Mouse (Mus musculus) midbrain, embryonic 10.5 days (tissue): ENCODE measurements around the gene Psmb7. TPM values are rescaled to one million over a fixed set of nuclear protein-coding genes. Genes with fewer than 3 reads are reported as not detected.

Experiments used
- DNase-seq: peaks from one replicate; pipeline ENCODE4 v3.0.0-alpha.2; 2017; ENCODE audit warnings: low spot score
- H3K27ac ChIP-seq: fragments of 300-500 bp; sonication (generic); replicated peaks from 2 replicates; pipeline ENCODE4 v1.5.1; 2016; ENCODE audit warnings: mild to moderate bottlenecking
- H3K27me3 ChIP-seq: fragments of 300-500 bp; sonication (generic); 2 replicates; pipeline ENCODE4 v1.6.1; 2016; ENCODE audit warnings: low read depth, mild to moderate bottlenecking; ENCODE audit not compliant: poor library complexity, severe bottlenecking
- H3K36me3 ChIP-seq: fragments of 300-500 bp; sonication (generic); 2 replicates; pipeline ENCODE4 v1.6.1; 2016; ENCODE audit warnings: mild to moderate bottlenecking, moderate library complexity
- H3K4me1 ChIP-seq: fragments of 300-500 bp; sonication (generic); 2 replicates; pipeline ENCODE4 v1.6.1; 2016
- H3K4me3 ChIP-seq: fragments of 300-500 bp; sonication (generic); 2 replicates; pipeline ENCODE4 v1.5.1; 2016; ENCODE audit warnings: mild to moderate bottlenecking, moderate library complexity
- H3K9me3 ChIP-seq: fragments of 300-500 bp; sonication (generic); replicated peaks from 2 replicates; pipeline ENCODE4 v1.6.1; 2016; ENCODE audit warnings: mild to moderate bottlenecking
- WGBS: fragments of 180-500 bp; shearing (Covaris S2); methylation state at CpG from one replicate; pipeline ENCODE4 v1.1.7; 2016; 5-methylcytosine and 5-hydroxymethylcytosine counted together
- polyA plus RNA-seq: library from polyadenylated mRNA; unstranded; fragments of >200 nt; fragmentation: Nextera tagmentation; extraction: Ambion mirVana; gene quantifications from 2 replicates; pipeline ENCODE4 v1.2.1, GENCODE M21; 2016

The Psmb7 gene
- polyA plus RNA-seq, 1 experiment from 2014 or later, result 336 TPM

DNA sequence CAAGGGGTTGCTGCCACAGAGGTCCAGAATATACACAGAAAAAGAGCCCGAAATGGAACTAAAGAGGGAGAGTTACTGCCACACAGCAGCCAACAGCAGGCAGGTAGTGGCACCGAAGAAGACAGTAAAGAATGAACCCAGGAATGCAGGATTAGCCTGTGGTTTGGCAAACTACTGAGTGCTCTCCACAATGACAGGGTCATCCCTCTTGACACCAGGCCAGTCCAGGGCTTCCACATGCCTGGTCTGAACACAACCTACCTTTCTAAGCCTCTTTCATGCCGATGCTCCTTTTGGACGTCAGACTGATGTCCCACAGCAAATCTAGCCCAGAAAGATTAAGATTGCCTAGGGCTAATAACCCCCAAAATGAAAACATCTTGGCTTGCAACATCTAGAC is 15.1 kb downstream of the Psmb7 start:
- peaks cover 95% of the 10 kb centered on the region for H3K36me3 ChIP-seq

DNA sequence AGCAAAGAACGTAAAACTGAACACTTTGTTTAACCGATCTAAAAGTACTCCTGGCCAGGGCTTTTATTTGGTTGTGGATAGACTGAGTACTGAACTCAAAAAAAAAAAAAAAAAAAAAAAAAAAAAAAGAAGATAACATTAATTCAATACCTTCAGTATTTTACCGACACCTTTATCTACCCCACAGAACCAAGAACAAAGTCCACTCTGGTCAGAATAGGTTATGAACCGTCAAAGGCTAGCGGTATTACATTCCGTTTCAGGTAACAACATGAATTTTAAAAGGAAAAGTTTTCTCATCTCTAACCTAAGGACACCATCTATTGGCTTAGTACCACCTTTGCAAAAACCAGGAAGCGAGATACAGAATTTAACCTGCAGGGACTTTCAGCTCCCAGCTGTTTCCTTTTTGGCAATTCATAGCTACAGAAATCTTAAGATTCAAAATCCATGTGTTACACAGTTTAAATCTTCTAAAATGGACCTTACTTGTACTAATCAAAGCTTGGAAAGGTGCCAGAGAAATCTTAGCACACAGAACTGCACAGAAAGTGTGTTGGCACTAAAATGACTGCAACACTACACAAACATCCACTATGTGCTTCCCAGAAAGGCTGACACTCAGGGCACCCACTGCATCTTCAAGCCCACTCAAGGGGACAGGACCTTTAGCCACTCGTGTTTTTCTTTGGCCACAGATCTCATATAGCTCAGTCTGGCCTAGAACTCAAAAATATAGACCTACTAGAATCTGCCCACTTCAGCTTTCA is 19.9 kb downstream of the Psmb7 start:
- peaks cover 73% of the 10 kb centered on the region for H3K36me3 ChIP-seq
- no peak for DNase-seq
- 89% methylated on average over 8 of the region's 8 CpGs for WGBS
- peaks cover 19% of the 10 kb centered on the region for H3K4me1 ChIP-seq
- no peaks in the 10 kb centered on the region for H3K9me3 ChIP-seq
- H3K27ac ChIP-seq, result no peak overlapping the region
- H3K27me3 ChIP-seq, result no peaks in the 10 kb centered on the region
- no peak overlapping the region for H3K4me3 ChIP-seq

More for the DNA sequence above, 15.1 kb downstream of the Psmb7 start:
- Histone ChIP-seq H3K27me3 (no peaks in the 10 kb centered on the region), H3K27ac (no peak overlapping the region), H3K4me1 (no peaks in the 10 kb centered on the region), H3K9me3 (no peaks in the 10 kb centered on the region), H3K4me3 (no peak overlapping the region)
- WGBS, result 91% methylated on average over 4 of the region's 4 CpGs
- no peak for DNase-seq

DNA sequence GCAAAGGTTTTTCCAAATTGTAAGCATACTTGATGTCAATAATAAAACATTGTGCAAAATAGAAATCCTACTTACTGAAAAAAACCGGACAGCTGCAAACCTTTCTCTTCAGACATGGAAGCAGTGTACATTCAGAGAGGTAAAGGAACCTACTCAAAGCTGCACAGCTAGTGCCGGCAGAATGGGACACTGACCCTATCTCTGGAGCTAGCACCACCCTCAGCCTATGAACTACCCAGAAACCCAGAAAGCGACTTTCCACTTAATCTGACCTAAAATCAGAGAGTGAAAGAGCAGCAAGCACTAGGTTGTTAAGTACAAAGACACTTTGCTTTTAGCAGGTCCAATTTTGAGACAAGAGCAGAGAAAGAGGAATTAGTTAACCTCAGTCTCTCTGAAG is 20.5 kb downstream of the Psmb7 start:
- Histone ChIP-seq H3K9me3 (no peaks in the 10 kb centered on the region), H3K4me1 (peaks cover 19% of the 10 kb centered on the region), H3K36me3 (peaks cover 73% of the 10 kb centered on the region), H3K27me3 (no peaks in the 10 kb centered on the region), H3K27ac (no peak overlapping the region), H3K4me3 (no peak overlapping the region)
- WGBS, result 87% methylated on average over 3 of the region's 3 CpGs
- no peak for DNase-seq

DNA sequence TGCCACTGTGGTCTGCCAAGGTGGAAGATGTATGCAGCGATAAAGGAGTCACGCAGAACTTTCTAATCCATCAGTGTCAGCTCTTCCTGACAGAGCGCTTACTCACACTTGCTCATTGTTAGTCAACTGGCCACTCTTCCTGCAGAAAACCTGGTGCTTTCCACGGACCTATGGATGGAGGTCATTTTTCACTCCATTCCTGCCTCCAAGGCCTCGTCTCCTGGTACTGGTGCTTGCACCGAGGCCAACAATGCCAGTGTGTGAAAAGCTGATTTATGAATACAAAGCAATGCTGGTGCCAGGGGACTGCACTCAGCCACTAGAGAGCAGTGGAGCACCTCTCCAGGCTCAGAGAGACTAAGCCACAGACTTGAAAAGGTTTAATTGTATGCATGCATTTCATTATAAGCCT is 22.3 kb downstream of the Psmb7 start:
- H3K27ac ChIP-seq, result peak overlapping the region; percentile 67; the same call in 1 of the 2 replicates
- WGBS, result 72% methylated on average over 6 of the region's 6 CpGs
- H3K9me3 ChIP-seq, result no peaks in the 10 kb centered on the region
- DNase-seq, result peak; percentile 53
- H3K27me3 ChIP-seq, result no peaks in the 10 kb centered on the region
- H3K4me3 ChIP-seq, result no peak overlapping the region
- H3K4me1 ChIP-seq, result peaks cover 30% of the 10 kb centered on the region
- peaks cover 70% of the 10 kb centered on the region for H3K36me3 ChIP-seq

DNA sequence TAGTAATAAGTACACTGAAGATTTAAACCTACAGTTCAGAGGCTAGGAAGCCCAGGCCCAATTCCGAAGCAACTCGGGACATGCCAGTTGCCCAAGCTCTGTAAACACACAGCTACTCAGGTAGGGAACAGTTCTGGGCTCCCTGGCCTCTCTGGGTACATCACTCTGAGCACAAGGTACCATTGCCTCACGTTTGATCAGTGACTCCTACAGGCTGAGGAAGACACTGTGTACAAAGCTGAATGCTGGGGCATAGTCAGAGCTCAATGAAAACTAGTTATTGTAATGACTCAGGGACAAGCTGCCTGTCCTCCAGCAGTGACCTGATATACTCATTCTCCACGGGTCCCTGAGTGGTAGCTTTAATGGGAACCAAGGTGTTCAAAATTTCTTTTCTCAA is 22.8 kb downstream of the Psmb7 start:
- Histone ChIP-seq H3K27ac (peak overlapping the region; percentile 67; the same call in 1 of the 2 replicates), H3K9me3 (no peaks in the 10 kb centered on the region), H3K4me1 (peaks cover 35% of the 10 kb centered on the region), H3K4me3 (no peak overlapping the region), H3K27me3 (no peaks in the 10 kb centered on the region), H3K36me3 (peaks cover 65% of the 10 kb centered on the region)
- 91% methylated on average over 4 of the region's 4 CpGs for WGBS
- no peak for DNase-seq

DNA sequence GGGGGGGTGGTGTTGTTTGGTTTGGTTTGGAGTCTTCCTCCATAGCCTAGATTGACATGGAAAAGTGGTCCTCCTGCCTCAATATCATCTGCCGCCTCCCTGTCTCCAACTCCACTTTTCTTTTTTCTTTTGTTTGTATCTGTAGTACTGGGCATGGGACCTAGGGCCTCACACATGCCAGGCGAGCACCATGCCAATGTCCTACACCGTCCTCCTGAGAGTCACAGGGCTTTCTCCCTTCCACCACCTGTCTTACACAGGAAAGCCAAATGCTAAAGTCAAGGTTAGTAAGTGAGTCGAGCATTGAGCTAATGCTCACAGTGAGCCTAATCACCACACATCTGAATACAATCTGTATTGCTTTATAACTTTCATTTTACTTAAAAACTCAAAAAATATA is 24.1 kb downstream of the Psmb7 start:
- H3K27ac ChIP-seq, result no peak overlapping the region
- peaks cover 52% of the 10 kb centered on the region for H3K36me3 ChIP-seq
- peaks cover 48% of the 10 kb centered on the region for H3K4me1 ChIP-seq
- WGBS, result 95% methylated on average over 4 of the region's 4 CpGs
- no peak overlapping the region for H3K4me3 ChIP-seq
- no peak for DNase-seq
- no peaks in the 10 kb centered on the region for H3K9me3 ChIP-seq
- no peaks in the 10 kb centered on the region for H3K27me3 ChIP-seq

DNA sequence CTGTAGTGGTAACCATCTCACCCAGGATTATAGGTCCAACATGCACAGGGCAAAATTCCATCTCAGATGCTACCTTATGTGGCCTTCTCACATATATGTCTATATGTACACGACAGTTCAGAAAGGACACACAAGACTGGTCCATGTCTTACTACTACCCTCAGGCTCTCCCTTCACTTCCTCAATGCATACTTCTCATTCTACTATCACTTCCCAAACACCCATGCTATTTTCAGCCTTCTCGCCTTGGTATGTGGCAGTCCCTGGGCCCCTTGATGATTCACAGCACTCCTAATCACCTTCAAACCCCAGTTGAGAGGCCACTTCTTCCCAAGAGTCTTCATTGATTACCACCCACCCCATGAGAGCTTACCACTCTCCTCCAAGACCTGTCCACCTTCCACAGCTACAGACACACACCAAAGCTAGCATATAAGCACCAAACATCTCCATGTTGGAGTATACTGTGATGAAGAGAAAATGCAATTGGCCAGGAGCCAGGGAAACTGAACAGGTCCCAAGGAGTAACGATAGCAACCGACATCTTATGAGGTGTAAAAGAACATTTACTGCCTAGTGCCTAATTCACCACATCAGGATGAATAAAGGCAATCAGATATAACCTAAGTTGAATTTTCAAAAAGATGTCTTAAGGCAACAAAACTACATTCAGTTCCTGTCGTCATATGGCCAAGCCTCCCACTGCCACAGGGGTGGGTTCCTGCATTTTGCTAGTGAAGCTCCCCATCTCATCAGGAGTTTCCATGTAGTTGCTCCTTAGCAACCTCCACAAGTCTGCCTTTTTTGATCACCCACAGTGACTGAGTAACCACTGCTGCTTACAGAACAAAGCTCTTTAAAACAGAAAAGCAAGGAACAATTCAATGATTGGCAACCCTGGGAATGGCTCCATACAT is 26.7 kb downstream of the Psmb7 start:
- no peak for DNase-seq
- H3K36me3 ChIP-seq, result peaks cover 60% of the 10 kb centered on the region
- peaks cover 45% of the 10 kb centered on the region for H3K4me1 ChIP-seq

DNA sequence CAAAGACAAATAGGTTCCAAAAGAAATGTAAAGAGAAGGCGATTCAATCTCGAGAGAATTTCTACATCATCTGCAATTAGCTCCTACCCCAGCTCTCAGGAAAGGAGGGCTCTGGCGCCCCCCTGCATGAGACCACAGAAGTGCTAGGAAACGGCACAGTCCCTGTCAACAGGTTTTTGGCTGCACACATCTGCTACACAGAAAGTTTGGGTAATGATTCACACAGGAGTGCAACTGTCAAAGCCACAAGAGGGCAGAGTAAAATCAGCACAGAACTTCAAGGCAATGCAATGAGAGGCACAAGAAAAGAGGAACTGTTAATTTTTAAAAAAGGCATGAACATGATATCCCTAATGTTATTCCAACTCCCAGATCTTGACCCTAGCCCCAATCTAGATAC is 27.8 kb downstream of the Psmb7 start:
- Histone ChIP-seq H3K4me3 (no peak overlapping the region), H3K36me3 (peaks cover 55% of the 10 kb centered on the region), H3K9me3 (no peaks in the 10 kb centered on the region), H3K27ac (no peak overlapping the region), H3K4me1 (peaks cover 34% of the 10 kb centered on the region), H3K27me3 (no peaks in the 10 kb centered on the region)
- no peak for DNase-seq
- 62% methylated on average over 4 of the region's 4 CpGs for WGBS

More for the DNA sequence above, 26.7 kb downstream of the Psmb7 start:
- no peaks in the 10 kb centered on the region for H3K9me3 ChIP-seq
- no peak overlapping the region for H3K27ac ChIP-seq
- 96% methylated on average over 5 of the region's 5 CpGs for WGBS
- no peaks in the 10 kb centered on the region for H3K27me3 ChIP-seq
- no peak overlapping the region for H3K4me3 ChIP-seq

DNA sequence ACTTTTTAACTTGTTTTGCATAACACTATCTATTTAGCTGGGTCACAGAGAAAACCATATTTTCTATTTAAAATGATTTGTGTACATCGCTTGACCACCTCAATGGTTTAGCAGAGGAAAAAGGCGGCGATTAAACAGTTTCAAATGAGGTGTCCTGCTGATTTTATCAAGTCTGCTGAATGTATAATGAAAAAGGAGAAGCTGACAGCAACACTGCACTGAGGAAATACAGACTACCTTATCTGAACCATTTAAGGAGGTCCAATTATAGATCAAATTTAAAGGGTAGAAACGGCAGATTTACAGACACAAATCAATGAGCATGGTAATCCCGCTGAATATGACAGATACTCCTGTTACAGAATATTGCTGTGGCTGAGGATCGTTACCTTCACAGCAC is 29.4 kb downstream of the Psmb7 start:
- H3K27ac ChIP-seq, result no peak overlapping the region
- no peak overlapping the region for H3K4me3 ChIP-seq
- peaks cover 39% of the 10 kb centered on the region for H3K4me1 ChIP-seq
- no peak for DNase-seq
- no peaks in the 10 kb centered on the region for H3K9me3 ChIP-seq
- 91% methylated on average over 6 of the region's 6 CpGs for WGBS
- H3K36me3 ChIP-seq, result peaks cover 58% of the 10 kb centered on the region
- no peaks in the 10 kb centered on the region for H3K27me3 ChIP-seq

DNA sequence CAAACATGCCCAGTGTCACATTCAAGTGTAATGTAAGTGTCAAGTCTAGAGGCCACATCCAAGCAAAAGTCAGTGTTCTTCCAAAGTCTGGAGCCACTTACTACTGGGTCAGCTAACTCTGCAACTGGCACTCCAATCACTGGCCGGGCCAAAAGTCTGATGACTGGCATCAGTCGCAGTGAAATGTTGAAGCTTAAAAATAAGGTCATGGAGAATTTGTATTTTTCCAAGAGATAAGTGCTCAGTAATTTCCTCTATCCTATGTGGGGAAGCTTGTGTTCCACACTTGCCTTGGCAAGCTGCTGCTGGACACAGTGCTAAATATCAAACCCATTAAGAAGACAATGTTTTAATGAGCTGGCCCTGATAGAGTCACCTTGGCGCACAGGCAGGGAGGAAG is 30.3 kb downstream of the Psmb7 start:
- Histone ChIP-seq H3K4me3 (no peak overlapping the region), H3K36me3 (peaks cover 58% of the 10 kb centered on the region), H3K27me3 (no peaks in the 10 kb centered on the region), H3K4me1 (peaks cover 46% of the 10 kb centered on the region), H3K9me3 (no peaks in the 10 kb centered on the region), H3K27ac (no peak overlapping the region)
- WGBS, result 93% methylated on average over 3 of the region's 3 CpGs
- no peak for DNase-seq

DNA sequence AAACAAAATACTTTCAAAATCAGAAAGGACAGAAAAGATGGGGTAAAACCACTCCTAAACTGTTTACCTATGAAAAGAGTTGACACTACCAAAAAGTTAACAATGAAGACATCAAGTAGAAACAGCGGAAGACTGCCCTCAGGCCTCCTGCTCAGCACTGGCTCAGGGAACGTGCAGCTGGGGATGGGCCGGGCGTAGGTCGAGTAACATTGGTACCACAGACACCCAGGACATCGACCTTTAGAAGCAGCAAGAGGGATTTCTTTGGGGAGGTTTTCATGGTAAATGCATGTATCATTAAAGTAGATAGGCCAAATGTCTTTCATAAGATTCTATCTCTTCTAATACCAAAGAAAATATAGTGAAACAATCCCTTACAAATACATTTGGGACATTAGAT is 31.3 kb downstream of the Psmb7 start:
- WGBS, result 89% methylated on average over 6 of the region's 6 CpGs
- Histone ChIP-seq H3K9me3 (no peaks in the 10 kb centered on the region), H3K27me3 (no peaks in the 10 kb centered on the region), H3K27ac (no peak overlapping the region), H3K4me3 (no peak overlapping the region), H3K4me1 (peaks cover 41% of the 10 kb centered on the region), H3K36me3 (peaks cover 57% of the 10 kb centered on the region)
- no peak for DNase-seq

DNA sequence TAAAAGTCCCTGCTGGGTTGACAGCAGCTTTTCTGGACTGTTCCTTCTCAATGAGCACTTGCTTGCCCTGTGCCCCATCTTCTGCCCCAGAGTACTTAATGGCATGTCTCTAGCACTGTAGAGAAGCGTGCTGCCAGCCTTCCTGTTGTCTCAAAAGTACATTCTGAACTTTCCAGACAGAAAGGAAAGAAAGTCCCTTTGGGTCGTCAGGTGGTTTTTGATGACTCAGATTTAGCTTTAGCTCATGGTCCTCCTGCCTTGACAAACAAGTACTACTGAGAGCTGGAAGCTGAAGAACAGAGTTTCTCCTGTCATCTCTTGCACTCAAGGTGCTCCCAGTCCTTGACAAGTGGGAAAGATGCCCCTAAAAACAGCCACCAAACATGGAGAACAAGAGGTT is 33.7 kb downstream of the Psmb7 start:
- H3K4me1 ChIP-seq, result peaks cover 20% of the 10 kb centered on the region
- H3K27ac ChIP-seq, result no peak overlapping the region
- H3K9me3 ChIP-seq, result no peaks in the 10 kb centered on the region
- no peak for DNase-seq
- H3K27me3 ChIP-seq, result no peaks in the 10 kb centered on the region
- no peak overlapping the region for H3K4me3 ChIP-seq
- H3K36me3 ChIP-seq, result peaks cover 60% of the 10 kb centered on the region
- 88% methylated on average over 2 of the region's 2 CpGs for WGBS

DNA sequence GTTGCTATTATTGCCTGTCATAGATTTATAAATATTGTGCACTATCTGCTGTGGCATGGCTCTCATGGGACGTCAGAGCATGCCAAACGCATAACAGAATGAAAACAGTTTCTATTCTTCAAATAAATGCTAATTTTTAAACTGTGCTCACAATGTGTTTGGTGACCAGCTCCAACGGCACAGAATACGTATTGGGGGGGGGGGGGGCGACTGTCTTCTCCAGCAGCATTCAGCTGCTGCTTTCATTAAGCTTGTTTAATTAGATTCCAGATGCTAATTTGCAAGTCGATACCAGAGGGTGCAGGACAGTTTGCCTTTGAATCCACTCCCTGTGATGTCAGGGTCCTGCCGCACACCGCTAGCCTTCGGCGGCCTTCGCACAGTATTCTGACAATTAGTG is 34.6 kb downstream of the Psmb7 start:
- 90% methylated on average over 11 of the region's 11 CpGs for WGBS
- Histone ChIP-seq H3K9me3 (no peaks in the 10 kb centered on the region), H3K27ac (no peak overlapping the region), H3K27me3 (no peaks in the 10 kb centered on the region), H3K4me3 (no peak overlapping the region), H3K36me3 (peaks cover 60% of the 10 kb centered on the region), H3K4me1 (peaks cover 14% of the 10 kb centered on the region; the same call in 1 of the 2 replicates)
- DNase-seq, result no peak
